Mouse (Mus musculus) heart, adult 11 months (tissue): ENCODE measurements at regions not wholly inside any gene's neighbourhood (a gene's known extent, or its start where the extent isn't known, plus 50 kb on each side); places are given as distances from the start of the nearest gene placed in this dataset.

ENCODE experiments used
- DNase-seq: peaks from one replicate; pipeline ENCODE4 v3.0.0; 2022

GRCm38 (mm10) chr4:105914996-105915395, 125.3 kb downstream of the Gm12728 start:
- peak; percentile 85 for DNase-seq

DNA sequence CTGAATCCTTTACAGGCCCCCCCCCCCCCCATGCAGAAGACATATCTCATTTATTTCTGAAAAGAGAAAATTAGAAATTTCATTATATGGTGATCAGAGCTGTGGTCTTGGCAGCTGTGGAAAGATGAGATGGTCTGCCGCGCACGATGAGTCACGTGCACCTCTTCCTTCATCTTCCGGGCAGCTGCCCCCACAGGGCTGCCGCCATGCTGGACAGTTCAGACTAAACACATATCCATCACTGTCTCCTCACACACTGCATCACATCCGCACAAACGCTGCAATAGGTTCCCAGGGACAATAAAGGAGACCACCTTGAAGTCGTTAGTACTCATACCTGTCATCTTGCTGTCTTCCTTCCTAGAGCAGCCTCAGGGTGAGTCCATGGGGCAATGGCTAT, 126.6 kb downstream of the Gm12728 start:
- peak; percentile 80 for DNase-seq

GRCm38 (mm10) chr4:105924781-105925382, 135.2 kb downstream of the Gm12728 start:
- DNase-seq, result peak; percentile 55

- DNase-seq, result peak; percentile 51
Measured at GRCm38 (mm10) chr4:105925506-105925905, 135.8 kb downstream of the Gm12728 start.

DNA sequence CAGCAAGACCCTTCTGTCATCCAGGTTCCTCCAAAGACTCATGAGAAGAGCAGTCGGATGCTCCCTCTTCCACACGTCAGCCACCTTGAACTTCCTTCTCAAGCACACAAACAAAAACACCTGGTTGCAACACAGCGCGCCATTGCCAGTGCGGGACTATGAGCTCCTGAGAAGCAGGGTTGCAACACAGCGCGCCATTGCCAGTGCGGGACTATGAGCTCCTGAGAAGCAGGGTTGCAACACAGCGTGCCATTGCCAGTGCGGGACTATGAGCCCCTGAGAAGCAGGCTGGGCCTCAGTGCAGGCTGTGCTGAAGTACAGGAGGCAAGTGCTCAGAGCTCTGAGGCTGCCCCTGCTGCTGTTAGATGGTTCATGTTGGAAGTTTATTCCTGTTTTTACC, 140.0 kb downstream of the Gm12728 start:
- peak; percentile 88 for DNase-seq

DNA sequence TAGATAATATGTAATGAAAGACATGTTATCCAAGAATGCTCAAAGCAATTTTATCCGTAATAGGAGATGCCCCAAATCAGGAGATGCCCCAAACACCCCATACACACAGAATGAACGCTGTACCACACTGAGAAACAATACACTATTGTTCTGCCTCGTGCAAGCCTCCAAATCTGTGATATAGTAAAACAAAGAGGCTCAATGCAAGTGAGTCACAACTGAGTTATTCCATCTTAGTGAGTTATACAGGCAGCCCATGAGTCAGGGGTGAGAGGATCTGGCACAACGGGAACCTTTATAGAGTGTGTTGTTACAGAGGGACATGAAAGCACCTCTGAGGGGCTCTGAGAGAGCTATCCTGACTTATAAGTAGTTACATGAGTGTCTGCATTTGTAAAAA, 145.3 kb downstream of the Gm12728 start:
- peak; percentile 39 for DNase-seq

- peak; percentile 46 for DNase-seq
Measured at GRCm38 (mm10) chr4:105936755-105937514, 147.3 kb downstream of the Gm12728 start.

DNA sequence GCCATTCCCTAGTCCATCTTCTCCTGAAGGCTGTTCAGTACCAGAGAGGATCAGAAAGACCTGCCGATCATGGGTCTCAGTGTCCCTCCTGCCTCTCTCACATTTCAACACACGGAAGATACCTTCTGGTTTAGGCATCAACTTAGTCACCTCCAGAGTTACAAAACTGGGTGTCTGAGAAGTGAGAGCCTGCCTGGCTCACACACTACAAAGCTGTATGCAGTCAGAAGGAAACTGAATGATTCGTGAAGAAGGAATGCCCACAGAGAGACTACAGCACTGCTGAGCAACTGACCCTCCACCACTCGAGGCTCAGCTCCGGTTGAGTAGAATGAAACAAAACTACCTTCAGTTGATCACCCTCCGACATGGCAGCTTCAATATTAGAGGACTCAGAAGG, 147.9 kb downstream of the Gm12728 start:
- peak; percentile 61 for DNase-seq

DNA sequence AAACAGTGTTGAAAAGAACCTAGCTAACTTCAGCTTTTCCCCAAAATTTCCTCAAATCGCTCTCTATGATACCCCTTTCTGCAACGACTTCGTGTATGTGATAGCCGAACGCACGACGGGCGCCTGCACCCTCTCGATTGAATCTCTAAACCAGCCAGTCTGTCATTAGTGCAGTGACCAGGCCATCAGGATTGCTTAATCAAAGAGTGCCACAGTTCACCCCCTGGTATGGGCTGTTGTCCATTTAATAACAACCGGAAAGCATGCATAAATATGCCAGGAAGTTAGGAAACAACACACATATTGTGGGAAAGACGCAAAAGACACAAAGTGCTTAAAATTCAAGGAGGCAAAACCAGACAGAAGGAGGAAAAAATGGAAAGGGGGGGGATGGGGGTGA, 149.2 kb downstream of the Gm12728 start:
- peak; percentile 66 for DNase-seq

DNA sequence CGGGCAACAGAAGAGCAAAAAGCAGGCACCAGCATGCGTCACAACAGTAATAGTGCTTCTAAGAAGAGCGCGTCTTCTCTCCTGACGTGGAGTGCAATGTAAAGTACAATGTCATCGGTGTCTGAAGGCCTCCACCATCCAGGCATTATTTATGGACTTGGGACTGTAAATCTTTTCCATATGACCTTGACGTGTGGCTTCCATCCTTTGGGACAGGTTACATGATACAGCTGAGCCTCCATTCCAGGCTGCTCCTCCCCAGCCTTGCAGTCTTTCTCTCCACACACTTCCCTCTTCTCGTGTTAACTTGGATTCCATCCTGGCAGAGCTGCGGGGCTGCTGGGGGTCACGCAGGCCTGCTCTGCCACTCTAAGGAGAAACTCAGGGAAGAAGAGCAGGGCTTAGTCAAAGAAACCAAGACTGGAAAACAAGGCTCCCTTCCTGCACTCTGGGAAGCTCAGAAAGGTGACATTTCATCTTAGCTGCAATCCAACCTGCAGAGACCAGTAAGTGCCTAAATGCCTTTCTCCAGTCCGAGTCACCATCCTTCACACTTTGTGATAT, 150.0 kb downstream of the Gm12728 start:
- peak; percentile 72 for DNase-seq

GRCm38 (mm10) chr4:105940891-105941290, 151.2 kb downstream of the Gm12728 start:
- DNase-seq, result peak; percentile 60

- peak; percentile 84 for DNase-seq
Measured at GRCm38 (mm10) chr4:105941785-105942184, 152.1 kb downstream of the Gm12728 start.

GRCm38 (mm10) chr4:105944962-105945361, 155.3 kb downstream of the Gm12728 start:
- peak; percentile 70 for DNase-seq

- peak; percentile 12 for DNase-seq
Measured at GRCm38 (mm10) chr4:105945921-105946320, 156.3 kb downstream of the Gm12728 start.

DNA sequence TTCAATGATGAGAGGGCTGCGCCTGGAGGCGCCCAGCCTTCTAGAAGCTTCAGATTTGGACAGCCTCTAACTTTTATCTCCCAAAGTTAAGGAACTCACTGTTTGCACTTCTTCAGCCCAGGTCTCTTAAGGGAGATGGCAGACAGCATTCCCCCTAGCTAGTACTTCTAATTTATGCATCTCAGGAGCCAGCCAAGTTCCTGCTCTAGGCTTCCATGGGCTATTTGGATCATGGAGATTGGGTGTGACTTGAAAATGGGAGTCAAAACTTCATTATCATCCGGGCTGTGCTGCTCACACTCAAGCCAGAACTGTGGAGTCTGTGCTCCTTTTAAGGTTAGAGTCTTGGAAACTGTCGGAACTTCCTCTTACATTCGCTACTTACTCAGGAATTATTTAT, 158.7 kb downstream of the Gm12728 start:
- peak; percentile 92 for DNase-seq

GRCm38 (mm10) chr4:105952406-105952805, 162.7 kb downstream of the Gm12728 start:
- peak; percentile 51 for DNase-seq

GRCm38 (mm10) chr4:105956516-105956915, 166.8 kb downstream of the Gm12728 start:
- DNase-seq, result peak; percentile 14

DNA sequence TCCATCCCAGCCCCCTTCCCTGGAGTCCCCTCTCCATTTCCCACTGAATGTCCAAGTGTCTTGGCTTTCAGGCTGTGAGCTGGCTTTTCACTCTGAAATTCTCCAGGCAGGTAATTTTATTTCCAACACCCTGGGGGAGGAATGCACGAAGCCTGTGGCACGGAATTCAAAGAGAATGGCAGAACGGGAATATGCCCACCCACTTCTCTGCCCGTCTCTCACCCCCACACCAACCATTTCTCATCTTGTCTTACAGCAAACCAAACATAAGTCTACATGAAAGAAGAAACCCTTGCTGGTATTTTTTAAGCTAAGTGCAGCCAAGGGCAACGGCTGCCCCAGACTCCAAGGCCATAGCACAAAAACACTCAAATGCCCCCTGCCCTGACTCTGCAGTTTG, 168.7 kb downstream of the Gm12728 start:
- DNase-seq, result no peak

GRCm38 (mm10) chr4:105961686-105962360, 172.2 kb downstream of the Gm12728 start:
- DNase-seq, result peak; percentile 70

GRCm38 (mm10) chr4:105962542-105962941, 172.9 kb downstream of the Gm12728 start:
- DNase-seq, result no peak

GRCm38 (mm10) chr4:105968324-105968723, 178.7 kb downstream of the Gm12728 start:
- DNase-seq, result peak; percentile 69

DNA sequence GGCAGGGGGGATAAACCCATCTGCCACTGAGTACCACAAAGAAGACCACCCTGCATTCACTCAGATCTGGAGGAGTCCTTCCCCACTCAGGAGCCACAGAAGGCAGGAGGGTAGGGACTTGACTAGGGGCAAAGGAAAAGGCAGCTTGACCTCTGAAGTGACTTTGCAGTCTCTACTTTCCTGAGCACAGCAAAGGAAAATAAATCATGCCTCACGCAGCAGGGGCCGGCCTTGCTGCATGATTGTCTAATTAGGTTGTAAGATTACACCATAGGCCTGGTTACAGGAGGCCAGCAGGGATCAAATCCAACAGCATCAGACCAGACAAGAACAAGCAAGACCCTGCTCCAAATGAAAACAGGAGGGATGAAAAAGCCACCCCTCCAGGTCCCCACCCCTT, 180.0 kb downstream of the Gm12728 start:
- DNase-seq, result peak; percentile 86

GRCm38 (mm10) chr4:105970056-105970455, 180.4 kb downstream of the Gm12728 start:
- no peak for DNase-seq

DNA sequence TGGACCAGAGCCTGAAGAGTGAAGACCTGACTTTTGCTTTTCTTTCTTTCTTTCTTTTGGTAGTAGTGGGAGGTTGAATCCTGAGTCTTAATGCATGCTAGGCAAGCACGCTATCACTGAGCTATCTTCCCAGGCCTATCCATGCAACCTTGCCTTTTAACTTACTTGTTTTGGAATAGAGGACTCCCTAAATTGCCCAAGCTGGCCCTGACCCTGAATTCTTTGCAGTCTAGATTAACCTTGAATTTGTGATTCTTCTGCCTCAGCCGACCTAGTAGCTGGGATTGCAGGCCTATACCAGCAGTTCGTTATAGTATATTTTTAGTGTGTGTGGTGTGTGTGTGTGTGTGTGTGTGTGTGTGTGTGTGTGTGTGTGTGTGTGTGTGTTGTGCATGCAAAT, 183.1 kb downstream of the Gm12728 start:
- no peak for DNase-seq
